ENCODE assay signal across 25 mouse cellular contexts in genomic region chr7:122395159-122395975, GRCm38 (mm10).
DNase-seq lines count a peak whose midpoint lies in the region; ATAC-seq and TF ChIP-seq lines count a peak whose summit lies in the region.
"Had no signal": no experiment of that assay in that cellular context is flagged by ENCODE, and none has a peak within 500 bp of the region (broad histone marks: within the 10 kb centered on the region; RNA-seq: fewer than 3 reads in every experiment).

No protein-coding gene starts in this region.

- H3K9me3 ChIP-seq in midbrain, postnatal 0 days (ENCODE audit: low read length), result no peaks in the 10 kb centered on the region
- no peaks in the 10 kb centered on the region for H3K9me3 ChIP-seq in midbrain, embryonic 10.5 days (replicated peaks)
- H3K9me3 ChIP-seq in CH12.LX (replicated peaks; ENCODE audit: low read length), result no peaks in the 10 kb centered on the region
- H3K9me3 ChIP-seq: forebrain, embryonic 13.5 days; heart, embryonic 12.5 days; hindbrain, embryonic 12.5 days; midbrain, embryonic 15.5 days; neural tube, embryonic 13.5 days had no signal

- in situ Hi-C loops in CH12.LX (cut with MboI; ENCODE audit: low pct_ligation_motif_present, low pct_unique_long_range_greater_than_20kb, low sequenced_read_pairs), result loop anchor here (5.0 kb wide), 1 partner anchor 42 kb away; no protein-coding TSS in a partner anchor

- H3K27ac ChIP-seq in midbrain, postnatal 0 days (ENCODE audit: low read depth, low read length), result 0 out of 2 replicates have a peak overlapping the region, but pooled peaks have one; percentile 18
- H3K27ac ChIP-seq in midbrain, embryonic 10.5 days (replicated peaks), result no peak overlapping the region
- peak overlapping the region; percentile 97 for H3K27ac ChIP-seq in CH12.LX (ENCODE audit: insufficient read depth, low read depth)
- peak overlapping the region; percentile 25; the same call in 1 of the 2 replicates for H3K27ac ChIP-seq in bone marrow, adult 2 months (ENCODE audit: control insufficient read depth, insufficient read depth, low read depth, low read length, poor library complexity)
- peak overlapping the region; percentile 27; the same call in 1 of the 2 replicates for H3K27ac ChIP-seq in olfactory bulb, adult 2 months (ENCODE audit: insufficient read depth, low read depth, low read length)
- H3K27ac ChIP-seq: forebrain, embryonic 13.5 days; hindbrain, embryonic 12.5 days; liver, embryonic 14.5 days; midbrain, embryonic 15.5 days; neural tube, embryonic 13.5 days had no signal

- no peak for TF ChIP-seq CTCF in midbrain, postnatal 0 days (IDR thresholded peaks at IDR 0.05)
- TF ChIP-seq CTCF in CH12.LX (conservative IDR thresholded peaks at IDR 0.05 in 1 of 2, IDR thresholded peaks at IDR 0.05 in 1 of 2; ENCODE audit: low read depth in 2 of 2, low read length in 2 of 2), result no peak
- no peak for TF ChIP-seq CTCF in bone marrow, adult 2 months (IDR thresholded peaks at IDR 0.05; ENCODE audit: control insufficient read depth, insufficient read depth, low read length)
- TF ChIP-seq CTCF in olfactory bulb, adult 2 months (IDR thresholded peaks at IDR 0.05; ENCODE audit: insufficient read depth, low read depth, low read length), result no peak

- no peak for ATAC-seq in midbrain, postnatal 0 days (ENCODE audit: low FRiP score)
- ATAC-seq: forebrain, embryonic 13.5 days; intestine, embryonic 16.5 days; midbrain, embryonic 15.5 days; Patski had no signal

- no peak overlapping the region for H3K4me3 ChIP-seq in midbrain, postnatal 0 days (ENCODE audit: low read depth, low read length)
- no peak overlapping the region for H3K4me3 ChIP-seq in midbrain, embryonic 10.5 days
- H3K4me3 ChIP-seq in CH12.LX (replicated peaks in 1 of 3; ENCODE audit: low read depth in 2 of 3, low read length in 2 of 3, poor library complexity in 1 of 3), result peak overlapping the region in 1 of 3 experiments; percentile 20
- H3K4me3 ChIP-seq in bone marrow, adult 2 months (replicated peaks; ENCODE audit: control insufficient read depth, low read depth, low read length), result no peak overlapping the region
- no peak overlapping the region for H3K4me3 ChIP-seq in olfactory bulb, adult 2 months (ENCODE audit: insufficient read depth, low read depth, low read length)
- H3K4me3 ChIP-seq: forebrain, embryonic 13.5 days; heart, embryonic 12.5 days; hindbrain, embryonic 12.5 days; midbrain, embryonic 15.5 days; myocyte; neural tube, embryonic 13.5 days had no signal

- 63% methylated on average over 7 of the region's 7 CpGs for WGBS in midbrain, postnatal 0 days
- 84% methylated on average over 7 of the region's 7 CpGs for WGBS in midbrain, embryonic 10.5 days
- WGBS in bone marrow, adult 2 months, result 59% methylated on average over 7 of the region's 7 CpGs
- WGBS in olfactory bulb, adult 2 months, result 38% methylated on average over 7 of the region's 7 CpGs

- H3K27me3 ChIP-seq in midbrain, postnatal 0 days (ENCODE audit: insufficient read depth, low read length), result no peaks in the 10 kb centered on the region
- H3K27me3 ChIP-seq in midbrain, embryonic 10.5 days (ENCODE audit: low read depth, poor library complexity, severe bottlenecking), result no peaks in the 10 kb centered on the region
- H3K27me3 ChIP-seq in CH12.LX (replicated peaks), result no peaks in the 10 kb centered on the region
- H3K27me3 ChIP-seq: forebrain, embryonic 13.5 days; hindbrain, embryonic 12.5 days; midbrain, embryonic 15.5 days; neural tube, embryonic 13.5 days had no signal

- H3K79me2 ChIP-seq in CH12.LX (replicated peaks; ENCODE audit: control insufficient read depth, extremely low read depth, insufficient read depth, poor library complexity, severe bottlenecking), result peaks cover 70% of the 10 kb centered on the region

- peak; percentile 74 for TF ChIP-seq EP300 in CH12.LX (IDR thresholded peaks at IDR 0.05; ENCODE audit: low read length)

- 0 out of 2 replicates have a peak, but pooled peaks have one; percentile 13 for TF ChIP-seq POLR2A in CH12.LX (IDR thresholded peaks at IDR 0.05; ENCODE audit: low read depth, low read length)
- TF ChIP-seq POLR2A in bone marrow, adult 2 months (IDR thresholded peaks at IDR 0.05; ENCODE audit: borderline replicate concordance, control insufficient read depth, low read depth, low read length), result no peak
- no peak for TF ChIP-seq POLR2A in olfactory bulb, adult 2 months (IDR thresholded peaks at IDR 0.05; ENCODE audit: insufficient read depth, low read depth, low read length)

- dilution Hi-C loops in CH12.LX (cut with MboI; ENCODE audit: extremely low pct_ligation_motif_present, extremely low pct_unique_long_range_greater_than_20kb, low sequenced_read_pairs), result no loop called here

- H3K4me1 ChIP-seq in midbrain, postnatal 0 days (ENCODE audit: insufficient read depth, low read length), result peaks cover 9% of the 10 kb centered on the region; the same call in 1 of the 2 replicates
- H3K4me1 ChIP-seq in midbrain, embryonic 10.5 days, result peaks cover 6% of the 10 kb centered on the region
- peaks cover 44 to 91% of the 10 kb centered on the region in 2 experiments for H3K4me1 ChIP-seq in CH12.LX (ENCODE audit: control insufficient read depth in 1 of 2, insufficient read depth in 2 of 2)
- peaks cover 10% of the 10 kb centered on the region for H3K4me1 ChIP-seq in bone marrow, adult 2 months (ENCODE audit: control insufficient read depth, insufficient read depth, low read length)
- peaks cover 21% of the 10 kb centered on the region for H3K4me1 ChIP-seq in olfactory bulb, adult 2 months (ENCODE audit: control insufficient read depth, insufficient read depth, low read length)

- no peak overlapping the region for H3K9ac ChIP-seq in midbrain, postnatal 0 days (replicated peaks; ENCODE audit: low read length, poor library complexity, severe bottlenecking)
- peak overlapping the region; percentile 72 for H3K9ac ChIP-seq in CH12.LX (ENCODE audit: insufficient read depth, low read depth)
- H3K9ac ChIP-seq: forebrain, embryonic 13.5 days; heart, embryonic 12.5 days; hindbrain, embryonic 12.5 days; liver, embryonic 14.5 days; lung, embryonic 14.5 days; midbrain, embryonic 15.5 days; neural tube, embryonic 13.5 days had no signal

- no peaks in the 10 kb centered on the region for H3K36me3 ChIP-seq in midbrain, postnatal 0 days (ENCODE audit: insufficient read depth, low read length)
- H3K36me3 ChIP-seq in midbrain, embryonic 10.5 days, result no peaks in the 10 kb centered on the region
- peaks cover 10 to 28% of the 10 kb centered on the region in 2 experiments for H3K36me3 ChIP-seq in CH12.LX (replicated peaks in 1 of 2; ENCODE audit: control insufficient read depth in 1 of 2, insufficient read depth in 1 of 2, low read length in 1 of 2)
- H3K36me3 ChIP-seq: heart, embryonic 12.5 days; hindbrain, embryonic 12.5 days; midbrain, embryonic 15.5 days; neural tube, embryonic 13.5 days had no signal

- TF ChIP-seq RAD21 in CH12.LX (IDR thresholded peaks at IDR 0.05; ENCODE audit: low read depth, low read length), result no peak; the same call in none of the 2 replicates

- no peak for DNase-seq in midbrain, postnatal 0 days (ENCODE audit: low spot score)
- DNase-seq in midbrain, embryonic 10.5 days (ENCODE audit: low spot score), result no peak
- DNase-seq in CH12.LX (ENCODE audit: extremely low read depth), result peak; percentile 79
- no peak for DNase-seq in ovary, postnatal 14 days (ENCODE audit: low spot score)
- DNase-seq in frontal cortex, postnatal 25 days (ENCODE audit: low spot score in 2 of 2), result no peak
- no peak for DNase-seq in cerebellum, postnatal 10 days
- DNase-seq: adrenal gland, postnatal 10 days; cerebellum, adult 2 months; cerebellum, postnatal 36 days; heart, postnatal 10 days; kidney, postnatal 25 days; lung, embryonic 14.5 days; lung, postnatal 36 days; thymus, adult 2 months had no signal

- no peak overlapping the region for H3K4me2 ChIP-seq in midbrain, postnatal 0 days (ENCODE audit: low read depth, low read length, poor library complexity, severe bottlenecking)
- peak overlapping the region; percentile 73 for H3K4me2 ChIP-seq in CH12.LX (ENCODE audit: insufficient read depth, low read depth, poor library complexity, severe bottlenecking)
- H3K4me2 ChIP-seq: forebrain, embryonic 13.5 days; heart, embryonic 12.5 days; hindbrain, embryonic 12.5 days; lung, embryonic 14.5 days; midbrain, embryonic 15.5 days; neural tube, embryonic 13.5 days had no signal

TF ChIP-seq in CH12.LX, 34 proteins besides CTCF, POLR2A, EP300 and RAD21 (continues in another document):
- TF ChIP-seq POLR2AphosphoS2 (IDR thresholded peaks at IDR 0.05; ENCODE audit: low read depth, low read length), result no peak
- TF ChIP-seq MEF2A (IDR thresholded peaks at IDR 0.05; ENCODE audit: borderline replicate concordance, low read depth, low read length), result peak; percentile 97
- TF ChIP-seq ETS1 (conservative IDR thresholded peaks at IDR 0.05; ENCODE audit: low read depth, low read length), result peak; percentile 79
- no peak for TF ChIP-seq MAX (IDR thresholded peaks at IDR 0.05; ENCODE audit: low read length)
- peak; percentile 57 for TF ChIP-seq BHLHE40 (IDR thresholded peaks at IDR 0.05; ENCODE audit: low read depth, low read length)
- TF ChIP-seq NELFE (IDR thresholded peaks at IDR 0.05; ENCODE audit: low read depth, low read length), result no peak; the same call in 1 of the 2 replicates
- 0 out of 2 replicates have a peak, but pooled peaks have one; percentile 27 for TF ChIP-seq E2F4 (IDR thresholded peaks at IDR 0.05; ENCODE audit: insufficient replicate concordance, low read depth, low read length)
- TF ChIP-seq UBTF (IDR thresholded peaks at IDR 0.05; ENCODE audit: low read depth, low read length), result no peak
- TF ChIP-seq TBP (conservative IDR thresholded peaks at IDR 0.05; ENCODE audit: low read depth, low read length), result no peak
- TF ChIP-seq CHD2 (IDR thresholded peaks at IDR 0.05; ENCODE audit: low read length), result peak; percentile 51
- TF ChIP-seq RCOR1 (conservative IDR thresholded peaks at IDR 0.05; ENCODE audit: low read depth, low read length), result peak; percentile 7; the same call in 1 of the 2 replicates
- TF ChIP-seq JUN (IDR thresholded peaks at IDR 0.05; ENCODE audit: insufficient read depth, low read depth, low read length), result peak; percentile 67; the same call in 1 of the 2 replicates
- peak; percentile 55; the same call in 1 of the 2 replicates for TF ChIP-seq MXI1 (IDR thresholded peaks at IDR 0.05; ENCODE audit: low read depth, low read length)
- 0 out of 2 replicates have a peak, but pooled peaks have one; percentile 22 for TF ChIP-seq KAT2A (IDR thresholded peaks at IDR 0.05; ENCODE audit: insufficient replicate concordance, low read length)
- peak; percentile 65; the same call in 1 of the 2 replicates for TF ChIP-seq JUND (conservative IDR thresholded peaks at IDR 0.05; ENCODE audit: low read depth, low read length)
- TF ChIP-seq ZMIZ1 (IDR thresholded peaks at IDR 0.05; ENCODE audit: low read depth, low read length), result peak; percentile 64
- peak; percentile 63 for TF ChIP-seq IRF4 (IDR thresholded peaks at IDR 0.05; ENCODE audit: low read depth, low read length)
- peak; percentile 27; the same call in 1 of the 2 replicates for TF ChIP-seq ELF1 (IDR thresholded peaks at IDR 0.05; ENCODE audit: low read depth, low read length)
- peak; percentile 61; the same call in 1 of the 2 replicates for TF ChIP-seq MAZ (IDR thresholded peaks at IDR 0.05; ENCODE audit: low read depth, low read length)
